Mouse (Mus musculus): ENCODE measurements around the gene Spats2. TPM values are rescaled to one million over a fixed set of nuclear protein-coding genes. Genes with fewer than 3 reads are reported as not detected.

The Spats2 gene
- polyA plus RNA-seq, 1 experiment from 2014 or later: 39.0 TPM

GRCm38 (mm10) chr15:99198761-99199160 is 73.0 kb downstream of the Spats2 start:
- Histone ChIP-seq H3K9me3 (replicated peaks; ENCODE audit: control insufficient read depth, low read length) (no peaks in the 10 kb centered on the region), H3K4me1 (ENCODE audit: control insufficient read depth, insufficient read depth, low read length) (peaks cover 10% of the 10 kb centered on the region), H3K4me3 (ENCODE audit: low read depth, low read length) (no peak overlapping the region), H3K27me3 (replicated peaks; ENCODE audit: control insufficient read depth, insufficient read depth, low read length) (no peaks in the 10 kb centered on the region), H3K27ac (ENCODE audit: low read depth, low read length) (no peak overlapping the region), H3K9ac (ENCODE audit: low read length) (no peak overlapping the region), H3K4me2 (ENCODE audit: low read length) (no peak overlapping the region), H3K36me3 (ENCODE audit: control insufficient read depth, insufficient read depth, low read length) (peaks cover 38% of the 10 kb centered on the region)
- ATAC-seq (no peak), DNase-seq (ENCODE audit: low spot score) (peak; percentile 59)

DNA sequence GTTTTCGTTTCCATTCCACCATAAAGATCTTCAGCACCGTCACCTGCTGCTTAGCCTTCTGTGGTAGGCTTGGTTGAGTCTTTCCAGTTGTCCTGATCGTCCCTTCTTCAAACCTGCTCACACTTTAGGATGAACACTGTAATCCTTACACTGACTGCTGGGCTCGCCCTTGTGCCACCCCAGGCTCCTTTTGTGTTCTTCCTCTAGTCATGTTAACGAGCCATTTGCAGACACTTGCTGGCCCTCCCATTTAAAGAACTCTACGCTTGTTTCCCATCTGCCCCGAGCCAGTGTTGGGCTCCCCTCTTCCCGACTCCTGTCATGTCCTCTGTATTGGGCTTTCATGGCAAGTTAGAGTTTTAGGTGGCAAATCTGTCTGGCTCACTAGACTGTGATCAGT is 80.2 kb downstream of the Spats2 start:
- ATAC-seq (no peak), DNase-seq (ENCODE audit: low spot score) (no peak)
- 58% methylated on average over 8 of the region's 8 CpGs for WGBS
- H3K9me3 ChIP-seq (replicated peaks; ENCODE audit: control insufficient read depth, low read length): no peaks in the 10 kb centered on the region
- peaks cover 71% of the 10 kb centered on the region for H3K36me3 ChIP-seq (ENCODE audit: control insufficient read depth, insufficient read depth, low read length)
- no peak overlapping the region for H3K27ac ChIP-seq (ENCODE audit: low read depth, low read length)
- no peak overlapping the region for H3K4me3 ChIP-seq (ENCODE audit: low read depth, low read length)
- no peaks in the 10 kb centered on the region for H3K4me1 ChIP-seq (ENCODE audit: control insufficient read depth, insufficient read depth, low read length)
- H3K9ac ChIP-seq (ENCODE audit: low read length): no peak overlapping the region
- H3K27me3 ChIP-seq (replicated peaks; ENCODE audit: control insufficient read depth, insufficient read depth, low read length): no peaks in the 10 kb centered on the region
- H3K4me2 ChIP-seq (ENCODE audit: low read length): no peak overlapping the region

GRCm38 (mm10) chr15:99213183-99213582 is 87.5 kb downstream of the Spats2 start:
- Histone ChIP-seq H3K36me3 (ENCODE audit: control insufficient read depth, insufficient read depth, low read length) (peaks cover 53% of the 10 kb centered on the region), H3K4me3 (ENCODE audit: low read depth, low read length) (no peak overlapping the region), H3K9me3 (replicated peaks; ENCODE audit: control insufficient read depth, low read length) (no peaks in the 10 kb centered on the region), H3K4me1 (ENCODE audit: control insufficient read depth, insufficient read depth, low read length) (no peaks in the 10 kb centered on the region), H3K27me3 (replicated peaks; ENCODE audit: control insufficient read depth, insufficient read depth, low read length) (no peaks in the 10 kb centered on the region), H3K9ac (ENCODE audit: low read length) (no peak overlapping the region; the same call in 1 of the 2 replicates), H3K27ac (ENCODE audit: low read depth, low read length) (no peak overlapping the region), H3K4me2 (ENCODE audit: low read length) (no peak overlapping the region)
- ATAC-seq: no peak
- no peak for DNase-seq (ENCODE audit: low spot score)
- WGBS: 88% methylated on average over 10 of the region's 10 CpGs

GRCm38 (mm10) chr15:99214941-99215340 is 89.2 kb downstream of the Spats2 start:
- H3K27me3 ChIP-seq (replicated peaks; ENCODE audit: control insufficient read depth, insufficient read depth, low read length): 0 out of 2 replicates have a peak, but pooled peaks cover 3% of the 10 kb centered on the region
- 73% methylated on average over 2 of the region's 2 CpGs for WGBS
- DNase-seq (ENCODE audit: low spot score) (no peak), ATAC-seq (no peak)
- H3K4me2 ChIP-seq (ENCODE audit: low read length): no peak overlapping the region
- H3K4me3 ChIP-seq (ENCODE audit: low read depth, low read length): no peak overlapping the region
- no peak overlapping the region for H3K27ac ChIP-seq (ENCODE audit: low read depth, low read length)
- peaks cover 40% of the 10 kb centered on the region for H3K36me3 ChIP-seq (ENCODE audit: control insufficient read depth, insufficient read depth, low read length)
- no peak overlapping the region for H3K9ac ChIP-seq (ENCODE audit: low read length)
- no peaks in the 10 kb centered on the region for H3K9me3 ChIP-seq (replicated peaks; ENCODE audit: control insufficient read depth, low read length)
- H3K4me1 ChIP-seq (ENCODE audit: control insufficient read depth, insufficient read depth, low read length): no peaks in the 10 kb centered on the region

DNA sequence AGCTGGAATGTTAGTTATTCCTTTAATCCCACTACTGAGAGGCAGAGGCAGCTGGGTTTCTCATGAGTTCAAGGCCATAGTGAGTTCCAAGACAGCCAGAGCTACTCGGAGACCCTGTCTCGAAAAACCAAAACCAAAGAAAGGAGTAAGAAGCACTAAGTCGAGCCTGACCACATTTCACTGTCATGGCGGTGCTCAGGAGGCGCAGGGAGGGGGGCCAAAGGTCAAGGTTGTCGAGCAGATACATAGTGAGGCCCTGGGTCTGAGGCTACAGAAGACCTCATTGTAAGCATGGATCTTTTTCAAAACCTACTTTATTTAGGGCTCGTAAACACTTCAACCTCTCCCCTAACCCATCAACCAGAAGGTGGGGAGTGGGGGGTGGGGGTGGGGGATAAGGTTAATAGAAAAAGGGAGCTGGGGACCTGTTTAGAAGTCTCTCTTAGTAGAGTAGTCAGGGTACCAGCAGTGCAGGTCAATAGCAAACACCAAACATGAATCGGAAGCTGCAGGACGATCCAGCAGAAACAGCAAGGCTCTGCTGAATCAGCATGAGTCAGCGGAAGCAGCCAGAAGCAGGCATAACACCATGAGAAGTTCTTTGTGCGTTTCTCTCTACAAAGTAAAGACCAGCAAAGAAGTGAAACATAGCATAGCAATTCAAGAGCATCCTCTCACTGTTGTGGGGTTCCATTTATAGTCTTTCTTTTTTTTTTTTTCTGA is 90.2 kb downstream of the Spats2 start:
- no peaks in the 10 kb centered on the region for H3K9me3 ChIP-seq (replicated peaks; ENCODE audit: control insufficient read depth, low read length)
- H3K4me2 ChIP-seq (ENCODE audit: low read length): no peak overlapping the region
- no peak overlapping the region for H3K4me3 ChIP-seq (ENCODE audit: low read depth, low read length)
- no peak overlapping the region for H3K27ac ChIP-seq (ENCODE audit: low read depth, low read length)
- H3K9ac ChIP-seq (ENCODE audit: low read length): no peak overlapping the region
- 90% methylated on average over 11 of the region's 11 CpGs for WGBS
- H3K4me1 ChIP-seq (ENCODE audit: control insufficient read depth, insufficient read depth, low read length): no peaks in the 10 kb centered on the region
- H3K36me3 ChIP-seq (ENCODE audit: control insufficient read depth, insufficient read depth, low read length): peaks cover 31% of the 10 kb centered on the region
- no peak for ATAC-seq
- H3K27me3 ChIP-seq (replicated peaks; ENCODE audit: control insufficient read depth, insufficient read depth, low read length): peaks cover 3% of the 10 kb centered on the region
- no peak for DNase-seq (ENCODE audit: low spot score)

- peaks cover 20% of the 10 kb centered on the region for H3K27me3 ChIP-seq (replicated peaks; ENCODE audit: control insufficient read depth, insufficient read depth, low read length)
- no peak for ATAC-seq
- WGBS: 94% methylated on average over 4 of the region's 4 CpGs
Observed at GRCm38 (mm10) chr15:99217630-99218029, 91.9 kb downstream of the Spats2 start.

GRCm38 (mm10) chr15:99221315-99221952 is 95.7 kb downstream of the Spats2 start:
- H3K36me3 ChIP-seq (ENCODE audit: control insufficient read depth, insufficient read depth, low read length): no peaks in the 10 kb centered on the region
- 11% methylated on average over 8 of the region's 8 CpGs for WGBS
- no peak overlapping the region for H3K27ac ChIP-seq (ENCODE audit: low read depth, low read length)
- peaks cover 58% of the 10 kb centered on the region for H3K27me3 ChIP-seq (replicated peaks; ENCODE audit: control insufficient read depth, insufficient read depth, low read length)
- no peak overlapping the region for H3K9ac ChIP-seq (ENCODE audit: low read length)
- peaks cover 16% of the 10 kb centered on the region for H3K4me1 ChIP-seq (ENCODE audit: control insufficient read depth, insufficient read depth, low read length)
- no peak for ATAC-seq
- no peaks in the 10 kb centered on the region for H3K9me3 ChIP-seq (replicated peaks; ENCODE audit: control insufficient read depth, low read length)
- no peak for DNase-seq (ENCODE audit: low spot score)
- H3K4me2 ChIP-seq (ENCODE audit: low read length): no peak overlapping the region
- H3K4me3 ChIP-seq (ENCODE audit: low read depth, low read length): no peak overlapping the region

More at GRCm38 (mm10) chr15:99217630-99218029, 91.9 kb downstream of the Spats2 start:
- DNase-seq (ENCODE audit: low spot score): no peak
- no peak overlapping the region for H3K9ac ChIP-seq (ENCODE audit: low read length)
- H3K4me1 ChIP-seq (ENCODE audit: control insufficient read depth, insufficient read depth, low read length): no peaks in the 10 kb centered on the region
- no peak overlapping the region for H3K4me3 ChIP-seq (ENCODE audit: low read depth, low read length)
- H3K27ac ChIP-seq (ENCODE audit: low read depth, low read length): no peak overlapping the region
- H3K9me3 ChIP-seq (replicated peaks; ENCODE audit: control insufficient read depth, low read length): no peaks in the 10 kb centered on the region
- H3K4me2 ChIP-seq (ENCODE audit: low read length): no peak overlapping the region
- H3K36me3 ChIP-seq (ENCODE audit: control insufficient read depth, insufficient read depth, low read length): peaks cover 14% of the 10 kb centered on the region

DNA sequence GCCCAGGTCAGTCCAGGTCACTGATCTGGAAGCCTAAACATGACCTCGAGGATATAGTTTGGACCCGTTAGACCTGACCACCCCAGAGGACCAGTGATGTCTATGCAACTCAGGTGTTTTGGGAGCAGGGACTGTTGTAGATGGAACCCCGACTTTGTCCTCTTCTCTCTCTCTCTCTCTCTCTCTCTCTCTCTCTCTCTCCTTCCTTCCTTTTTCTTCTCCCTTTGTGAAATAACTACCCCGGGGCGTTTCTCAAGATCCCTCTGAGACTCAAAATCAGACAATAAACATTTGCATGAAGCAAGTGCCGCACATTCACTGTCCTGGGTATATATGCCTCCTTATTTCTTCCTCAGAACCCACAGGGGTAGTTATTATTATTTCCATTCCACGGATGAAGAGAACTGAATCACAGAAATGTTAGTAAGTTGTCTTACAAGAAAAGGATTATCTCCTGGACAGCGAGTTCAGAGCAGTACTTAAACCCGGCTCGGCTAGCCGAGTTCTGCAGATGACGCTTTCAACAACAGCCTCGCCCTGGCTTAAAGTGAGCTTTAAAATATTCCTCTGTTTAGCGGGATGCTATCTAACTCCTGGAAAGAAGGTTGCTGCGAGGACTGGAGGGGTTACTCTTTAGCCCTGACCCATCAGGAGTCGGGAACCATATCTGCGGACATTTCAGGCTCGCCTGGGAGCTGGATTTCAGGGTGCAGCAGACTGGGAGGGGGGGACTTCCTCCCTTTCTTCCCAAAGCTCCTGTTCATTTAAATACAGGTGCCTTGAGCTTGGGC is 97.3 kb downstream of the Spats2 start:
- WGBS: 3% methylated on average over 18 of the region's 18 CpGs
- Histone ChIP-seq H3K27me3 (replicated peaks; ENCODE audit: control insufficient read depth, insufficient read depth, low read length) (peaks cover 73% of the 10 kb centered on the region), H3K4me1 (ENCODE audit: control insufficient read depth, insufficient read depth, low read length) (peaks cover 16% of the 10 kb centered on the region), H3K9me3 (replicated peaks; ENCODE audit: control insufficient read depth, low read length) (no peaks in the 10 kb centered on the region), H3K4me3 (ENCODE audit: low read depth, low read length) (peak overlapping the region; percentile 41), H3K27ac (ENCODE audit: low read depth, low read length) (no peak overlapping the region), H3K4me2 (ENCODE audit: low read length) (peak overlapping the region; percentile 53), H3K9ac (ENCODE audit: low read length) (peak overlapping the region; percentile 41), H3K36me3 (ENCODE audit: control insufficient read depth, insufficient read depth, low read length) (no peaks in the 10 kb centered on the region)
- no peak for DNase-seq (ENCODE audit: low spot score)
- ATAC-seq: no peak

Data from forebrain, embryonic 14.5 days (tissue).